Mouse (Mus musculus) left cerebral cortex, postnatal 25 days (tissue): Measurements from ENCODE around the gene Dync1i1. TPM values are rescaled to one million over a fixed set of nuclear protein-coding genes. Genes with fewer than 3 reads are reported as not detected.

Source experiments
- DNase-seq, 2 experiments: peaks; one replicate each; pipeline ENCODE4 v3.0.0; 2022; ENCODE audit warnings: low spot score in 2 of 2, mixed read lengths in 1 of 2
- intact Hi-C: fragments of 180-260 bp; cut with DNase I; formaldehyde crosslinking; loops from one replicate; pipeline ENCODE4 v1.15.1; 2025
- total RNA-seq, 2 experiments: library from RNA; stranded (reverse); gene quantifications; 2 replicates each; pipeline ENCODE4 v1.2.3; 2021

The Dync1i1 gene
- total RNA-seq, 2 experiments from 2014 or later, result 127 to 134 TPM

DNA sequence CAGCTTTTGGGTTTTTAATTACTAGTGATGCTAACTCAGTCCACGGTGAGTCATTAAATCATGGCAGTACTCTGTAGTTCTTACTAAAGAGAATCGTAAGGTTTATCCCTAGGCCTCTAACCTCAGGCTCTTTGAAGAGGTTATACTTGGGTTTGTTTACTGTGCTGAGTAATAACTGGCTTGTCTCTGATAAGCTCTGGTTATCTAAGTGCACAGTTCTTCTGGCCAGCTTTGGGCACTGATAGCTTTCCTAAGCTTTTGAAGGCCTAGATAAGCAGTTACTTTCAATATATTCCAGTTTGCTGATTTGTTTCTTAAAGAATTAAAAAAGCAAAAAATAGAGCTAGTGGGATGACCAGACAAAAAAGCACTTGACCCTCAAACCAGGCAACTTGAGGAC, 37.5 kb downstream of the Dync1i1 start:
- no peak for DNase-seq
- intact Hi-C loops, result no loop called here

DNA sequence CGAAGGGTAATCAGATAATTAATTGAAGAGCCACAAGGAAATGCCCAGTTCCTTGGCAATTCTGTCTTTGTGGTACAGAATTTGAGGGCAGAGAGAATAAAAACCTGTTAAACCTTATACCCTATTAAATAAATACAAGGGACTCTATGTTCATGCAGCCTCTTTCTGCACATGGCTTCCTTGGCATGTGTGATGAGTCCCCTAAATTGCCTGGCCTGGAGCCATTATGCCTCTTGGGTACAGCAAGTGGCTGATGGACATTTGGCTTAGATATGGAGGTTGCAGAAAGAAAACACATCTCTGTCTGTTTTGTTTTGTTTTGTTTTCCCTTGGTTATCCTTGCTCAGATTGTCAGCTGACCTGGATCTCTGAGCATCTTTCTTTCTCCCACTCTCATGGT, 43.1 kb downstream of the Dync1i1 start:
- intact Hi-C loops, result loop anchor here (5.0 kb wide), 1 partner anchor 41 kb away; the partner anchor contains the start of gene Dync1i1
- DNase-seq, result no peak

DNA sequence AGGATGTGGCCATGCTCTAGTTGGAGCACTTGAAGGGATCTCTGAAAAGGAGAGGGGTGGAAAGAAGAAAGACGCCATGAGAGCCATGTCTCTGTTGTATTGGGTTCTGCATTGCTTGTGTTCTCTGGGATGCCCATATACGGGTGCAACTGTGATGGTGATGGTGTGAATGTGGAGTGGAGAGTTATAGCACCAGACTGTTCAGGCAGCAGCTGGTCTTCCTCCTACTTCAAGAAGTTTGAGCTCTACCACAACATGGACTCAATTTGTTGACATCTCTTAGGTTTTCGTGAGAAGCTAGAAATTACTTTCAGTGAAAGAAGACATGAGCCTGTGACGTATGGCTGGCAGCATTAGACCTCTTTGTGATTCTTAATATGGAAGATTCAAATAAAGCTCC, 44.8 kb downstream of the Dync1i1 start:
- peak in 1 of 2 experiments; percentile 59 for DNase-seq
- intact Hi-C loops, result no loop called here

DNA sequence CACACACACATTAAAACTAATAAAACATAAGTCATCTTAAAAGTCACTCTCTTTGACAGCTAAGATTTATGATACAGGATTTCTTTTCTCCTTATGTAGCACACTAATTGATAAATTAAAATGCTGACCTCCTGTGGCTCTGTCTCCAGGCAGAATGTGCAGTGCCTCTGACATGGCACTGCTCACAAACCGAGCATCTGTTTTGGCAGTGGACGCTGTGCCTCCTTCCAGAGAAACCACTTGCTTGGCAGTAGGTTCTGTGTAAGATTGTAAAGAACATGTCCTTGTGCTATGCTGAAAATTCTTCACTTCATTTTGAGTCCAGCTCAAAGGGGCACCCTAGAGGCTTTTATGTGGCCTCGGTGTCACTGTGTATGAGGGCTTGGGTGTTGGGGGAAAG, 50.0 kb downstream of the Dync1i1 start:
- no peak for DNase-seq
- intact Hi-C loops, result no loop called here

DNA sequence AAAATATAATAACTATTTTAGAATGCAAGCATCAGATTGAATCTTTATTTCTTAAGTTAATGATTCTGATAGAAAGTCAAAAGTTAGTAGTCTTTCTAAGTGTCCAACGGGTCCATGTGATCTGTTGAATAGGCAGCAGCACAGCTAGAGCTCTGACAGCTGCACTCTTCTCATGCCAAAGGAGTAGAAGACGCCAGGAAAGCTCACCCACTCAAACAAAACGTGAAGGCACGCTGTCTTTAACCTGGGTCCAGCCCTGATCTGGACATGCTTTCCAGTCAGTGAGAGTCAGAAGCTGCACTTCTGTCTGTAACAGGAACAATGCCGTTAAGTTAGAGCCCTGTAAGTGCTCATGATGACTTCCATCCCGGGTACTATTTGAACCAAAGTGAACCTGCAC, 56.3 kb downstream of the Dync1i1 start:
- no peak for DNase-seq
- intact Hi-C loops, result no loop called here

DNA sequence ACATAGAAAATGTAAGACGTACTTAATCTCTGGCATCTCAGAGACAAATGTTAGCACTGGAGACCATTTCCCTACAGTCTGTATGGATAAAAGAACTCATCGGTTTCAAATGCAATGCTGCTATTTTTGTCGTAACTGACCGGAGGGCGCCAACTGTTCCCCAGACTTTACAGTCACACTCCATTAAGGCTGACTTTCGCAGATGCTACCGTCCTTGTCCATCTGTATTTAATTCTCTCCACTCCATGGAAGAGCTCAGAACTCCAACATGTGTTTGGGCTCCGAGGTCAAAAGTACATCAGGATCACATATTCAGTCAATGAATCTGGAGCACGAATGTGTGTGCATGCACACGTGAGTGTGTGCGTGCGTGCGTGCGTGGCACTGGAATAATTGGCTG, 58.4 kb downstream of the Dync1i1 start:
- no peak for DNase-seq
- intact Hi-C loops, result no loop called here

DNA sequence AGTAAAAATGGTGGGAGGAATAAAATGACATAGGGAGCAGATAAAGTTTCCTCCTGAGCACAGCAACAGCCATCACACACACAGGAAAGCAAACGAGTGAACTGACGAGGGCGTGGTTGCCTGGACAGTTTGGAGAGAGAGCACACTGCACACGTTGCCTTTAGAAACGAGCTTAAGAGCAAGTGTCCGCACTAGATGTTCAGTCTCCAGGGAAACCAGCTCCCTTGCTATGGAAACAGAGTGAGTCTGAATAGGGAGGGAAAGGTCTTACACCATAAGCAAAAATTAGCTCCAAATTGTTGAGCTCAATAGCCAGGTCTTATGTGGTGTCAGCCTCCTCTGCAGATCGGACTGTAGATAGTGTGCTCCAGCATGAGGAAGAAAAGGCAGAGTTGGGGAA, 65.2 kb downstream of the Dync1i1 start:
- intact Hi-C loops, result loop anchor here (5.0 kb wide), 1 partner anchor 63 kb away; the partner anchor contains the start of gene Dync1i1
- no peak for DNase-seq

DNA sequence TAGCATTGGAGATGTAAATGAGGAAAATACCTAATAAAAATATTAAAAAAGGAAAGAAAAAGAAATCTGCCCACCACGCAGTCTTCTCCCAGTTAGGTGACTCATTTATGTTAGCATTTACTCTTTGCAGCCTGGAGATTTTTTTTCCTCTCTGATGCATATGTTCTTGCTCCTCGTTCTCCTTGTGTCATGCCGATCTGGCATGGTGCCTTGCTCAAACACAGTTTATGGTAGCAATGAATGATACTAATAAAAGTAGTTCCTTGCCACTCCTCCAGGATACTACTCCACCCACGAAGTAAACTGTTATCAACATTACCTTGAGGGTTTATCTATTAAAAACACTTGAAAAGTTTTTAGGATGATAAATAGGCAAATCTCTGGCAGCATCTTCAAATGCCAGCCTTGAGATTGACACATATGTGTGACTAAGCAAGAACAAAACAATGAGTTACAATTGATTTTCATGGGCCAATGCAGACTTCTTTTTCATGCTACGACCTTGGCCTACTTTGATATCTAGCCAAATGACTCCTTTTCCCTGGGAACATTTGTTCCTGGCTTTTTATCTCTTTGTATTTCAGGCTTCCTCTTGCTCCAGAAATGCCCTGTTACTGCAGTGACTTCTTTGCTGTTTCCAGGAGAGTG, 68.8 kb downstream of the Dync1i1 start:
- intact Hi-C loops, result loop anchor here (5.0 kb wide), 1 partner anchor 67 kb away; the partner anchor contains the start of gene Dync1i1
- peak; percentile 27 to 64 for DNase-seq

DNA sequence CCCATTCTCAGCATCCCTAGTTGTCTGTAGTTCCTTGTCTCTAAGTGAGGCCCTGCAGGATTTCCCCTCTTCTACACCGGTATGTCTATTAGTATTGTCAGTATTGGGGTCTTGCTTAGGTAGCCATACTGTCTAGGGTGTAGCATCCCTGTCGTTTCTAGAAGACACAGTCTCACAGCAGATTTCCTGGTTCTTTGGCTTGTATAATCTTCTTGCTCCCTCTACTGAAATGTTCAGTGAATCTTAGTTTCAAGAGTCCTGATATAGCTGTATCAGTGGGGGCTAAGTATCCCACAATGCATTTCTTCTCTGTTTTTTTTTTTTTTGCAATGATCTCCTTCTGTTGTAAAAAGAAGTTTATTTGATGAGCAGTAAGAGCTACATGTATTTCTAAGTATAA, 69.9 kb downstream of the Dync1i1 start:
- no peak for DNase-seq
- intact Hi-C loops, result no loop called here

DNA sequence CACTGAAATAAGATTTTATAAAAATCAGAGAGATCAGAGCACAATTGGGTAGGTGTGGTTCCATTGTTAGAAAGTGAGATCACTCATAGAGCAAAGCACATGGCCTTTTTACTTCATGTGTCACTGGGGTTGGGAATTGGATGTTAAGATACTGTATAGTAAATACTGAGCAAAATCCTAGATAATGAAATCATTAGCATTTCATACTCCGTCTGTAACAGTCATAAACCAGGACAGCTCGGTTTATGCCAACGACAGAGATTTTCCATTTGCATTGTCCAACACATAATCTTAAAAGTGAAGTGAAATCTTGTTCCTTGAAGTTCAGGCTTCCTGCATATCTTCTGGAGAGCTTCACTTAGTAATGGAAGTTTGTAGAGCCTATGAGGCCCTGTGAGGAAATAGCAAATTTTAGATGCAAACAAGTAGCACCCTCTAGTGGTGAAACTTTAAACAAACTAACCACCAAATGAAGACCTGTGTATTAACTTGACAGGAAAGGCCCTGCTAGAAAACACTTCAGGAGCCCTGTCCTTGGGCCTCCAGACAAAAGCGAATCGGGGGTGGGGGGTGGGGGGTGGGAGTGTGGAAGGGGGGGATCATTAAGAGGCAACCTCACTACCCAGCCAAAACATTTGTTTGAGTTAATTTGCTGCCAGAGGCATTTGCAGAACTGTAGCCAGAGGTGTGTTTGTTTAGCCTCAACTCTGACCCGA, 76.8 kb downstream of the Dync1i1 start:
- DNase-seq, result peak; percentile 37 to 71
- intact Hi-C loops, result loop anchor here (1.0 kb wide), 1 partner anchor 157 kb away; no protein-coding TSS in a partner anchor

DNA sequence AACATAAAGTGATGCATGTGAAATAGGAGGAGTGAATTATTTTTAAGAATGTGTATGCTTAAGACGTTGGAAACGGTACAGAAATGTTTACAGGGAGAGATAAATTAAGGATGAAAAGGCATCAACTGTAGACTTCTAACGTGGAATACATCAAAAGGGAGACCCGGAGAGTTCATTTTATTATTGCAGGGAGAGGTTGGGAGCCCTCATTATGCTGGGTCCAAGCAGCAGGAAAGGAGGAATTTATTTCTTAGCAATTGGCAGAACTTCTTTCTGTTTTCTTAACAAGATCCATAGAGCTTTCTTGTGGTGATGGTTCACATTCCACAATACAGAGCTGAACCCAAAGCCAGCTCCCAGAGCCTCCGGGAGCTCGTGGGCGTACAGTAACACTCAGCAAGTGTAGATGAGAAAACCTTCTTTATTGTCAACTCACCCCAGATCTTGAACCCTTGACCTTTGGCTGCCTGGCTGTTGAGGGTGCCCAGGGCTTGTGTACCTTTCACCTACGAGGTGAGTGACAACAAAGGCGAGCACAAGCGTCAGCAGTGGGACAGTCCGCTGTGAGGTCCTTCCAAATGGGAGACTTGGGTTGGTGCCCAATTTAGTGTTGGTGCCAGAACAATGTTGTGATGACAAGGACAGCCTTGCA, 77.5 kb downstream of the Dync1i1 start:
- no peak for DNase-seq
- intact Hi-C loops, result loop anchor here (1.0 kb wide), 1 partner anchor 158 kb away; no protein-coding TSS in a partner anchor

DNA sequence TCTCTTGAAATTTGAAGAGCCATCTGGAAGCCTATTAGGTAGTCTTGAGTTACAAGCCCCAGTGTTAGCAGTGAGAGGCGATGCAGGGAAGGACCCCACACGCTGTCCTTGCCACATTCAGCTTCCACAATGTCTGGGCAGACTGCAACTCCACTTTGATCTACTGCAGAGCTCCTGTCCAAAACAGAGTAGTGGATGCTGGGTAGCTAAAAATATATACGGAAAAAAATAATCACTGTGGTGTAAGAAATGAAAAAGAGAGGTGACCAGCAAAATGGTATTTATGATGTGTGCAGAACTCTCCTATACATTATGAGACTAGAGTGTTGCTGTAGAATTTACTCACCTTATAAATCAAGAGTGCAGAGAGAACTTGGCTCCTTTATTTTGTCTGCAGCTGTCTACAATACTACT, 82.6 kb downstream of the Dync1i1 start:
- intact Hi-C loops, result no loop called here
- DNase-seq, result no peak

DNA sequence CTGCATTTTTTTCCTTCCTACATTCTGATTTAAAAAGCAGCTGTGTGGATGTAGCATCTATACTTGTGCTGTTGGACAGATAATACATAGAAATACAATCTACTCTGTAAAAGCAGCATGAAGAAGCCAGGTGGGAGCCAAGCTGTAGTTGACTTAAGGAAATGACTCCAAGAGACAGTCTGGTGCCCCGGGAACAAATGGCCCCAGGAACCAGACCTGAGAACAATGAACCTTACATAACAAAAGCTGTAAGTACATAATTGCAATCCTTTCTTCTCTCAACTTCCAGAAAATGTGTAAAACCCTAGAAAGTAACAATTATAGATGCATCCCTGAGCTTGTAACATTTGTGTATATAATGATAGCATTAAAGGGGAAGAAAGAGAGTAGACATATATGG, 86.6 kb downstream of the Dync1i1 start:
- intact Hi-C loops, result no loop called here
- no peak for DNase-seq

DNA sequence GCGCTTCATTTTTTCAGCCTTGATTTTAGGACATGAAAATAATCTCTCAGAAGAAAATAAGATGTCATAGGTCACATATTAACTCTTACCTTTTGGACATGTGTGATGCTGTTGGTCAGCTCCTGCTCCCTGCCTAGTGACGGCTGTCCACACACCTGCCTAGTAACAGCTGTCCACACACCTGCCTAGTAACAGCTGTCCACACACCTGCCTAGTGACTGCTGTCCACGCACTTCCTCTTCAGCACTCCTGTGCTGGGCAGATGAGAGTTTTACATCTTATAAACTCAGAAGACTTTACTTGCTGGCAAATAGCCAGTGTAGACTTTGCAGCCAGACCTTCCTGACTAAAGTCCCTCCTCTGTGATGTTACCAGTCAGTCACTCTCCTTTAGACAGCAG, 94.2 kb downstream of the Dync1i1 start:
- intact Hi-C loops, result no loop called here
- DNase-seq, result no peak

DNA sequence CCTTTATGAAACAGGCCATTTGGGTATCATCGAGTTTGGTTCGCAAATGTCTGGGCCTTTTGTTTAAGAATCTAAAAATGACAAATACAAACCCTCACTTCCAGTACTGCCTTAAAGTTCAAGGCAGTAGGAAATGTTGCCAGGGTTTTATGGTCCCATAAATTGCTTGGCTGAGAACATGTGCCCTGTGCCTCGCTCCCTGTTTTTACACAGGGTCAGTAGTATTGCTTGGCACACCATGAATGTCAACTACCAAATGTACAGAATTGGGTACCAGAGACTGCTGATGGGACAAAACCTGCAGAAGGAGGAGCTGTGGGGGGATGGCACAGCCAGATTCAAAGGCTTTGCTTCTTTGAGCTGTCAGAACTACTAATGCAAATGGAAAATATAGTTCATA, 100.0 kb downstream of the Dync1i1 start:
- intact Hi-C loops, result no loop called here
- DNase-seq, result no peak

DNA sequence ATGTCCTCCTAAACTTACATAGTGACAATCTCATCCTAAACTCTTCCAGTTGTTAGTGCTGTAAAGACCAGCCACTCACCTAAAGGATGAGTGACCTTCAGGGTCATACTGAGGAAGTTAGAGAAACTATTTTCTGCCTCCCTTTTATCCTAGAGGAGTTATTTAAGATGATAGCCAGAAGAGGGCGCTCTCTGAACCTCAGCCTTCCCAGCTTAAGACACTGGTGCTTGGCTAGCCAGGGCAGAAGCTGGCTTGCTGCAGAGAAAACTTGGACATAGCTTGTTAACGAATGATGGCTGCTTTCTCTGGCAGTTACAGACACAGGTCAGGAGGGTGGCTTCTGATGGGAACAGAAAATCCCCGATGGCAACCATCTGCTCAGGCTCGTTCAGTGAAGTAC, 101.6 kb downstream of the Dync1i1 start:
- intact Hi-C loops, result no loop called here
- no peak for DNase-seq

DNA sequence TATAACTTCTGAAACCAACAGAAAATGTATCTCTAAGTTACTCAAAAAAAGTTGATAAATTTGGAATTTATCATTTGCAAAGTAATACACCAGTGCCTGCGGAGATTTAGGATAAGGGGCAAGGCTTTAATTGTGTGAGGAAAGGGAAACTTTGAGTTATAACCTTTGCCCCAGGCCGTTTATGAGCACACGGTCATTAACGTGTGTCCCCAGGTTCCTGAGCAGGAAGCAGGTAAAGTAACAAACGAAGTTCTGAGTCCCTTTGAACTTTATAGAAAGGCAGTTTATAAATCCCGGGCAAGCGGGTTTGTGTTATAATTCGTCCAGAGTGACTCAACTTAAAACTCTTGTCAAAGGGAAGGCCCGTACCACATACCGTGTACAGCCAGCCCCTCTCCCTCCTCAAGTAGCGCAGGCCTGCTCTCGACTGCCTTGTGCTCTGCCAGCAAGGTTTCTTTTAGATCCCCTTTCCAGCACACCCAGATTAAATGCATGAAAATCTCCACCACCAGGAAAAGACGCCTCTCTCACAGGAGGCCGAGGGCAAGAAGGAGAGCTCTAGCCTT, 103.1 kb downstream of the Dync1i1 start:
- intact Hi-C loops, result no loop called here
- no peak for DNase-seq

DNA sequence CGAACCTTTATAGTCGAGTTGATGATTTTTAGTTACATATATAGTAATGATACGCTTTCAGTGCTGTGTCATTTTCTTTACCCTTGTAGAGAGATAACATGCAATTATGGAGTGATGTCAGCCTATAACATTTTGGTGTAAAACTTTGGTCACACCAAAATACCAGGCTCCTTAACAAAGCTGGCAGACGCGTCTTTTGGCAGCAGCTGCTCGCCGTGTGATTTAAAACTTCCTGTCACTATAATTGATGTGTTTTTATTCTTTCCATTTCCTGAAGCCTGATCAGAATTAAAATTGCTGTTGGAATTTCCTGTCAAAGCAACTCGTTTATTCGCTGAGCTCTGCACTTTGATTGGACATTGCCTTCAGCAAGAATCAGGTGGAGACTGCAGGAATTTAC, 103.7 kb downstream of the Dync1i1 start:
- DNase-seq, result no peak
- intact Hi-C loops, result no loop called here

DNA sequence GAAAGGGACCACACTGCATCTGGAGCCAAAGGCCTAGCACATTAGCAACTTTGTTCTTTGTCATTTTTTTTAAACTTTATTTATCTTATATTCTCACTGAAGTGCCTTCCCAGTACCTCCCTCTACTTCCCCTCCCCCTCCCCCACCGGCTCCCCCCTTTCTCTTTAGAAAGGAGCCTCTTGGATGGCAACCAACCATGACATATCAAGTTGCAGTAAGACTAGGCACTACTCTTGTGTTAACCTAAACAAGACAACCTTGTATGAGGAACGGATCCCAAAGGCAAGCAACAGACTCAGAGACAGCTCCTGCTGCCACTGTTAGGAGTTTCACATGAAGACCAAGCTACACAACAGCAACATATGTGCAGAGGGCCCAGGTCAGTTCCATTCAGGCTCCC, 105.3 kb downstream of the Dync1i1 start:
- DNase-seq, result no peak
- intact Hi-C loops, result no loop called here

DNA sequence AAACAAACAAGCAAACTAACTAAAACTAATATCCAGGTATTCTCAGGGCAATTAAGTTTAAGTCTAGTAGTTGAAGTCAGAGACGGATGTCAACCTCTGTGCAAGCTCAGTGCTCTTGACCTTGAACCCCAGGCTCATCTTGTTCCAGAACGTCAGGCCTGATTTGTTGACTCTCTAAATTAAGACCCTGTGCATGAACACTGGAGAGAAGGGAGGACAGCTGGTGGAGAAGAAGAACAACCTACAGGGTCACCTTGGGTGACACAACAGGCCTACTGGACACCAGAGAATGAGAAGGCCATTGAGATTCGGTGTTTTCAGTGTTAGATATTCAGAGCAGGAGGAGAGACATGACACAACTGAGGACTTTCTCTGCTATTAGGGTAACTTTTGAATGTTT, 105.8 kb downstream of the Dync1i1 start:
- intact Hi-C loops, result no loop called here
- no peak for DNase-seq
